Mouse (Mus musculus): ENCODE data around the gene 2810004N23Rik. TPM values are rescaled to one million over a fixed set of nuclear protein-coding genes. Genes with fewer than 3 reads are reported as not detected.

The 2810004N23Rik gene
- polyA plus RNA-seq, 1 experiment: not detected

DNA sequence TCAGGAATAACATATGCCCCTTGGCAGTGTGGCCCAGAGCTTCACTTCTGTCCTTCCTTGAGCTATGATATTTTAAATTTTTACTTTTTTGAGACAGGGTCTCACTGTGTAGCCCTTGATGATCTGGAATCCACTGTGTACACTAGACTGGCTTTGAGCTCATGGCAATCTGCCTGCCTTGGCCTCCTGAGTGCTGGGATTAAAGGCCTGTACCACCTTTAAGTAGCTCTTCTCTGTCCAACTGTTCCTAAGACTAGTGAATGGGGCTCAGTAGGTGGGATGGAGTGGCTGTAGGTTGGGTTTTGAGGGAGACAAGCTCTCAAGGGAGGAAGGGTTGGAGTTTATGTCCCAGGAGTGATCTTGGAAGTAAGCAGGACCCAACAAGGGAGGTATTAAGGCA is 27.1 kb downstream of the 2810004N23Rik start:
- TF ChIP-seq POLR2A (IDR thresholded peaks at IDR 0.05; ENCODE audit: insufficient read depth, low read depth, low read length): no peak
- TF ChIP-seq CTCF (IDR thresholded peaks at IDR 0.05; ENCODE audit: insufficient read depth, low read depth, low read length): no peak
- Histone ChIP-seq H3K4me3 (ENCODE audit: insufficient read depth, low read depth, low read length) (no peak overlapping the region), H3K4me1 (ENCODE audit: control insufficient read depth, insufficient read depth, low read length) (peaks cover 5% of the 10 kb centered on the region), H3K27ac (ENCODE audit: insufficient read depth, low read depth, low read length) (no peak overlapping the region)

DNA sequence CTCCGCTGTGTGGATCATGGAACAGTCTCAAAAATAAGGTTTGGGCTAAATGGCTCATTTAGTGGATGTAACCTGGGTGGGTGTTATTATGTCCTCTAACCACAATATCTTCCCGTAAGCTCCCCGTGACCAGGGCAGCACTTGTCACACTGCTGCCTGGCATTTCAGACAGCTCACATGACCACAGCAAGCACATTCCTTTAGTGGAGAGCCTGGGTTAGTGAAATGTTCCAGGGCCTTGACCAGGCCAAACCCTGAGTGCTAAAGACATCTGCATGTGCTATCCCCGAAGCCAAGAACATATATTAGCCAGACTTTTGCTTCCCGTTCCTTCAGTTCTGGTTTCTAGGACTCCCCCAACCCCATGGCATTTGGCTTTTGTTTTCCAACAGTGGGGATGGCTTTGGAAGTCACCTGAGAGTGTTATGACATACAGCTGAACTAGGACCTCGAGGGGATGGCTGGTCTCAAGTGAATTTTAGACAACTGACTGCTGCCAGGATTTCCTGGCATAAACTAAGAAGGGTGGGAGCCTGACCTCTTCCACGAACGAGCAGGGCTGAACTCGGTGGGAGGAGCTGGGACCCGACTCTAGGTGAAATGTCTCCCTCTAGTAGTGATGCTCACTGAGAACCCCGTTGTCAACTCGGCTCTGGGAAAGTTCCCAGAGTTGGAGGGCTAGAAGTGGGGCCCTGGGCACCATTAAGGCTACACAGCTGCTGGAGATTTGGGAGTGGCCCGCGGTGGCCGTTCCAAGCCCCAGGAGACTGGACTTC is 29.3 kb downstream of the 2810004N23Rik start:
- H3K27ac ChIP-seq (ENCODE audit: insufficient read depth, low read depth, low read length): no peak overlapping the region
- no peak overlapping the region for H3K4me3 ChIP-seq (ENCODE audit: insufficient read depth, low read depth, low read length)
- 44% methylated on average over 15 of the region's 15 CpGs for WGBS
- H3K4me1 ChIP-seq (ENCODE audit: control insufficient read depth, insufficient read depth, low read length): peaks cover 5% of the 10 kb centered on the region
- TF ChIP-seq POLR2A (IDR thresholded peaks at IDR 0.05; ENCODE audit: insufficient read depth, low read depth, low read length) (no peak), CTCF (IDR thresholded peaks at IDR 0.05; ENCODE audit: insufficient read depth, low read depth, low read length) (no peak)

- no peak overlapping the region for H3K4me3 ChIP-seq (ENCODE audit: insufficient read depth, low read depth, low read length)
- H3K4me1 ChIP-seq (ENCODE audit: control insufficient read depth, insufficient read depth, low read length): peaks cover 9% of the 10 kb centered on the region
- TF ChIP-seq POLR2A (IDR thresholded peaks at IDR 0.05; ENCODE audit: insufficient read depth, low read depth, low read length) (no peak), CTCF (IDR thresholded peaks at IDR 0.05; ENCODE audit: insufficient read depth, low read depth, low read length) (no peak)
- 82% methylated on average over 6 of the region's 6 CpGs for WGBS
- H3K27ac ChIP-seq (ENCODE audit: insufficient read depth, low read depth, low read length): no peak overlapping the region
Observed at GRCm38 (mm10) chr8:124831941-124832340, 31.0 kb downstream of the 2810004N23Rik start.

GRCm38 (mm10) chr8:124831531-124831930 is 31.4 kb downstream of the 2810004N23Rik start:
- WGBS: 80% methylated on average over 6 of the region's 6 CpGs
- H3K4me1 ChIP-seq (ENCODE audit: control insufficient read depth, insufficient read depth, low read length): peaks cover 11% of the 10 kb centered on the region
- no peak overlapping the region for H3K27ac ChIP-seq (ENCODE audit: insufficient read depth, low read depth, low read length)
- TF ChIP-seq POLR2A (IDR thresholded peaks at IDR 0.05; ENCODE audit: insufficient read depth, low read depth, low read length) (no peak), CTCF (IDR thresholded peaks at IDR 0.05; ENCODE audit: insufficient read depth, low read depth, low read length) (no peak)
- no peak overlapping the region for H3K4me3 ChIP-seq (ENCODE audit: insufficient read depth, low read depth, low read length)

- peaks cover 17% of the 10 kb centered on the region for H3K4me1 ChIP-seq (ENCODE audit: control insufficient read depth, insufficient read depth, low read length)
- TF ChIP-seq CTCF (IDR thresholded peaks at IDR 0.05; ENCODE audit: insufficient read depth, low read depth, low read length) (no peak), POLR2A (IDR thresholded peaks at IDR 0.05; ENCODE audit: insufficient read depth, low read depth, low read length) (no peak)
- 78% methylated on average over 13 of the region's 13 CpGs for WGBS
- no peak overlapping the region for H3K27ac ChIP-seq (ENCODE audit: insufficient read depth, low read depth, low read length)
- no peak overlapping the region for H3K4me3 ChIP-seq (ENCODE audit: insufficient read depth, low read depth, low read length)
Observed at GRCm38 (mm10) chr8:124830050-124830449, 32.9 kb downstream of the 2810004N23Rik start.

GRCm38 (mm10) chr8:124828561-124829240 is 34.2 kb downstream of the 2810004N23Rik start:
- Histone ChIP-seq H3K4me3 (ENCODE audit: insufficient read depth, low read depth, low read length) (no peak overlapping the region), H3K4me1 (ENCODE audit: control insufficient read depth, insufficient read depth, low read length) (peaks cover 12% of the 10 kb centered on the region), H3K27ac (ENCODE audit: insufficient read depth, low read depth, low read length) (no peak overlapping the region)
- TF ChIP-seq POLR2A (IDR thresholded peaks at IDR 0.05; ENCODE audit: insufficient read depth, low read depth, low read length): no peak
- no peak for TF ChIP-seq CTCF (IDR thresholded peaks at IDR 0.05; ENCODE audit: insufficient read depth, low read depth, low read length)
- 80% methylated on average over 24 of the region's 24 CpGs for WGBS

DNA sequence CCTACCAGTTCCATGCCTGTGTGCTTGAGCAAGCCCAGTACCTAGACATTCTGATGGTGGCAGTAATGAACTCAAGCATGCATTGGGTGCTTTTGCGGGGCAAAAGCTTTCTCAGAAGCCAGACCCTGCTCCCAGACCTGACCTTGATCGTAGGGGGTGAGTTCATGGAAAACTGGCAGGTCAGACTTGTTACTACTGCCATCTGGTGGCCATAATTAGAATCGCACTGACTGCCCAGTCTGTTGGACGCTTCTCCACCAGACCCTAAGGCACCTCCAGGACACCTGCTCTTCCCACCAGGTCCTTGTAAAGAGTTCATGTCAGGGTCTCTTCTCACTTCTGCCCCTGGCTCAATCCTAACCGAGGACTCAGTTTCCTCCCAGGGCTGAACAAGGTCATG is 35.5 kb downstream of the 2810004N23Rik start:
- Histone ChIP-seq H3K4me3 (ENCODE audit: insufficient read depth, low read depth, low read length) (no peak overlapping the region), H3K27ac (ENCODE audit: insufficient read depth, low read depth, low read length) (peak overlapping the region; percentile 68), H3K4me1 (ENCODE audit: control insufficient read depth, insufficient read depth, low read length) (peaks cover 12% of the 10 kb centered on the region)
- no peak for TF ChIP-seq POLR2A (IDR thresholded peaks at IDR 0.05; ENCODE audit: insufficient read depth, low read depth, low read length)
- peak; percentile 62; the same call in 1 of the 2 replicates for TF ChIP-seq CTCF (IDR thresholded peaks at IDR 0.05; ENCODE audit: insufficient read depth, low read depth, low read length)
- WGBS: 7% methylated on average over 5 of the region's 5 CpGs

- TF ChIP-seq CTCF (IDR thresholded peaks at IDR 0.05; ENCODE audit: insufficient read depth, low read depth, low read length) (no peak), POLR2A (IDR thresholded peaks at IDR 0.05; ENCODE audit: insufficient read depth, low read depth, low read length) (no peak)
- no peak overlapping the region for H3K4me3 ChIP-seq (ENCODE audit: insufficient read depth, low read depth, low read length)
- 16% methylated on average over 7 of the region's 7 CpGs for WGBS
- peak overlapping the region; percentile 68 for H3K27ac ChIP-seq (ENCODE audit: insufficient read depth, low read depth, low read length)
- peaks cover 12% of the 10 kb centered on the region for H3K4me1 ChIP-seq (ENCODE audit: control insufficient read depth, insufficient read depth, low read length)
Observed at GRCm38 (mm10) chr8:124826658-124827057, 36.3 kb downstream of the 2810004N23Rik start.

- peaks cover 12% of the 10 kb centered on the region for H3K4me1 ChIP-seq (ENCODE audit: control insufficient read depth, insufficient read depth, low read length)
- no peak overlapping the region for H3K27ac ChIP-seq (ENCODE audit: insufficient read depth, low read depth, low read length)
- 83% methylated on average over 6 of the region's 6 CpGs for WGBS
- no peak overlapping the region for H3K4me3 ChIP-seq (ENCODE audit: insufficient read depth, low read depth, low read length)
- TF ChIP-seq POLR2A (IDR thresholded peaks at IDR 0.05; ENCODE audit: insufficient read depth, low read depth, low read length) (no peak), CTCF (IDR thresholded peaks at IDR 0.05; ENCODE audit: insufficient read depth, low read depth, low read length) (no peak)
Observed at GRCm38 (mm10) chr8:124823497-124823896, 39.4 kb downstream of the 2810004N23Rik start.
